Comparison of ENCODE assay signal across 4 mouse cellular contexts in the genomic region with DNA sequence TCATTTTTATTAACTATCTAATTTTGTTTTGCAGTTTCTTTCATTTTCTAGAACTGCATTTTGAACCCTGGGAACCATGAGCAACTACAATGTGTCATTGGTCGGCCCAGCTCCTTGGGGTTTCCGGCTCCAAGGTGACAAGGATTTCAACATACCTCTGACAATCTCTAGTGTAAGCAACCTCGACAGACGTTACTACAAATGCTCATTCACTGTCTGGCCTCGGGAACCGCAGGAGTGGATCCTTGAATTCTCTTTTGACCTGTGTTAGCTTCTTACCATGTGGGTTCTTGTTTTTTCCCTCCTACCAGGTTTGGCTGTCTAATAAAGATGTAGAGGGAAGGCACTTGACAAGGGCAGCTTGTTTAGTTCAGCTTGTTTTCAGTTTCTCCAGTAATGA.
DNase-seq lines count a peak whose midpoint lies in the region; ATAC-seq lines count a peak whose summit lies in the region.

No protein-coding gene starts in this region.

- peak; percentile 22 for DNase-seq in adrenal gland, adult 2 months
- DNase-seq in adrenal gland, adult 8-10 months, result peak; percentile 11
- DNase-seq in heart, adult 11 months, result peak; percentile 86

- peak; percentile 43; the same call in 1 of the 2 replicates for ATAC-seq in monocyte, adult 5-6 weeks (replicated peaks; ENCODE audit: insufficient number of reproducible peaks, low FRiP score, low TSS enrichment, poor library complexity, severe bottlenecking)

Comparison
In these comparisons a context has a peak if more than half of its experiments do, and no peak if none do; other contexts are left out.
1. Peak in every context shown above with its lines: DNase-seq and ATAC-seq.
2. DNase-seq: peak in every context shown above with its lines; median percentile 86 in heart, adult 11 months; 22 in adrenal gland, adult 2 months; 11 in adrenal gland, adult 8-10 months.